In genomic region chr17:88439536-88440050, GRCm38 (mm10) we compare ENCODE assay signal across 8 mouse cellular contexts. TPM values are rescaled to one million over a fixed set of nuclear protein-coding genes. Genes with fewer than 3 reads are reported as not detected.
DNase-seq lines count a peak whose midpoint lies in the region; ATAC-seq lines count a peak whose summit lies in the region.

No protein-coding gene starts in this region.

- 83% methylated on average over 12 of the region's 12 CpGs for WGBS in intestine, embryonic 14.5 days
- 88% methylated on average over 12 of the region's 12 CpGs for WGBS in midbrain, embryonic 12.5 days

- peak; percentile 37 for DNase-seq in cerebellum, adult 11 months
- DNase-seq in cerebellum, postnatal 4 days (ENCODE audit: low spot score in 2 of 2), result no peak
- DNase-seq in testis, postnatal 14 days (ENCODE audit: low spot score), result peak; percentile 24
- no peak for DNase-seq in testis, postnatal 10 days (ENCODE audit: low spot score)
- no peak for DNase-seq in intestine, embryonic 14.5 days (ENCODE audit: low spot score)
- DNase-seq in layer of hippocampus, postnatal 36 days, result no peak
- no peak for DNase-seq in c-Kit-positive CD71-positive TER-119-positive erythroid progenitor cells, embryonic 14.5 days (ENCODE audit: low spot score)

- peak overlapping the region; percentile 89; the same call in 1 of the 2 replicates for H3K27ac ChIP-seq in intestine, embryonic 14.5 days (ENCODE audit: low read depth)
- peak overlapping the region; percentile 92; the same call in 1 of the 2 replicates for H3K27ac ChIP-seq in midbrain, embryonic 12.5 days (replicated peaks)

- H3K4me2 ChIP-seq in intestine, embryonic 14.5 days (ENCODE audit: low read length), result peak overlapping the region; percentile 53
- peak overlapping the region; percentile 83 for H3K4me2 ChIP-seq in midbrain, embryonic 12.5 days (replicated peaks)

- no peaks in the 10 kb centered on the region for H3K27me3 ChIP-seq in intestine, embryonic 14.5 days (replicated peaks; ENCODE audit: control insufficient read depth, insufficient read depth, low read length)
- H3K27me3 ChIP-seq in midbrain, embryonic 12.5 days, result peaks cover 14% of the 10 kb centered on the region

- H3K4me3 ChIP-seq in intestine, embryonic 14.5 days (ENCODE audit: low read depth, low read length), result peak overlapping the region; percentile 87
- H3K4me3 ChIP-seq in midbrain, embryonic 12.5 days, result peak overlapping the region; percentile 89; the same call in 1 of the 2 replicates

- no peak for ATAC-seq in intestine, embryonic 14.5 days (replicated peaks; ENCODE audit: low FRiP score, low TSS enrichment, low read depth)
- no peak for ATAC-seq in midbrain, embryonic 12.5 days (ENCODE audit: low FRiP score, low read depth)

- no peaks in the 10 kb centered on the region for H3K4me1 ChIP-seq in intestine, embryonic 14.5 days (replicated peaks; ENCODE audit: control insufficient read depth, insufficient read depth, low read length)
- no peaks in the 10 kb centered on the region for H3K4me1 ChIP-seq in midbrain, embryonic 12.5 days

- H3K36me3 ChIP-seq in intestine, embryonic 14.5 days (ENCODE audit: control insufficient read depth, insufficient read depth, low read length), result no peaks in the 10 kb centered on the region
- no peaks in the 10 kb centered on the region for H3K36me3 ChIP-seq in midbrain, embryonic 12.5 days

- peak overlapping the region; percentile 37; the same call in 1 of the 2 replicates for H3K9ac ChIP-seq in intestine, embryonic 14.5 days (ENCODE audit: low read length)
- H3K9ac ChIP-seq in midbrain, embryonic 12.5 days (replicated peaks), result 0 out of 2 replicates have a peak overlapping the region, but pooled peaks have one; percentile 89

- H3K9me3 ChIP-seq in intestine, embryonic 14.5 days (ENCODE audit: control insufficient read depth, low read length), result no peaks in the 10 kb centered on the region
- H3K9me3 ChIP-seq in midbrain, embryonic 12.5 days, result no peaks in the 10 kb centered on the region

RNA-seq across cellular contexts. Expression of gene Foxn2, which starts 0.9 kb away (rescaled TPM):
- 12.1 and 13.5 TPM in 2 replicates for polyA plus RNA-seq in intestine, embryonic 14.5 days (2014; fragmentation: Nextera tagmentation; extraction: Ambion mirVana)
- polyA plus RNA-seq in midbrain, embryonic 12.5 days (2016; fragmentation: Nextera tagmentation; extraction: Ambion mirVana), result 12.9 and 13.2 TPM in 2 replicates
- total RNA-seq in layer of hippocampus, postnatal 36 days (2021), result 10 to 100 TPM; 23.5 to 26.1 TPM

Comparison
In these comparisons a context has a peak if more than half of its experiments do, and no peak if none do; other contexts are left out.
1. DNase-seq: peak in cerebellum, adult 11 months (single experiment) and testis, postnatal 14 days (single experiment); none in cerebellum, postnatal 4 days (0 of 2), testis, postnatal 10 days (single experiment), intestine, embryonic 14.5 days (single experiment), layer of hippocampus, postnatal 36 days (0 of 2) and c-Kit-positive CD71-positive TER-119-positive erythroid progenitor cells, embryonic 14.5 days (single experiment).